Mouse (Mus musculus) cerebellum, postnatal 4 days (tissue): ENCODE measurements around the gene Glrx3.

ENCODE experiments used
- DNase-seq, 2 experiments: peaks; one replicate each; pipeline ENCODE4 v3.0.0; 2022; ENCODE audit warnings: low spot score in 2 of 2, mixed read lengths in 1 of 2

The Glrx3 gene

DNA sequence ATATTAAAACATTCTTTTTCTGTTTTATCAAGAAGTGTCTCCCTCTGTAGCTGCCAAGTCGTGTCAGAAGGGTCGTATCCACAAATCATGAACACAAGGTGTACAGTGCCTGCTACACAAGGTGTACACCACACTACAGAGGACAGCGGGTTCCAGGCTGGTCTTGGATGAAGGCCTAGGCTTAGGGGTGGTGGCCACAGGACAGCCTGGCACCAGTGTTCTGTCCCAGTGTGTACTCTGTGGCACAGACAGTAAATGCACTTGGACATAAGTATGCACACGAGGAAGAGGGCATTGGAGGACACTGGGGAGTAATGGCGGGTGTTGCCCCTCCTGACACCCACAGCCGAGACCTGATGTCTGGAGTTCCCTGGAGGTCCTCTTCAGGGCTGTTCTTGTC is 34.7 kb downstream of the Glrx3 start:
- no peak for DNase-seq

- DNase-seq: peak; percentile 99
Observed at GRCm38 (mm10) chr7:137477950-137478620, 40.7 kb downstream of the Glrx3 start.

- no peak for DNase-seq
Observed at GRCm38 (mm10) chr7:137478621-137478982, 41.2 kb downstream of the Glrx3 start.

GRCm38 (mm10) chr7:137480839-137481238 is 43.4 kb downstream of the Glrx3 start:
- DNase-seq: no peak

GRCm38 (mm10) chr7:137483987-137484386 is 46.6 kb downstream of the Glrx3 start:
- DNase-seq: no peak

- DNase-seq: peak in 1 of 2 experiments; percentile 39
Observed at GRCm38 (mm10) chr7:137488391-137488790, 51.0 kb downstream of the Glrx3 start.

GRCm38 (mm10) chr7:137490711-137491110 is 53.3 kb downstream of the Glrx3 start:
- DNase-seq: no peak

GRCm38 (mm10) chr7:137492307-137492973 is 55.0 kb downstream of the Glrx3 start:
- DNase-seq: no peak

- DNase-seq: no peak
Observed at GRCm38 (mm10) chr7:137498736-137499135, 61.3 kb downstream of the Glrx3 start.

- DNase-seq: no peak
Observed at GRCm38 (mm10) chr7:137517588-137517987, 80.2 kb downstream of the Glrx3 start.

GRCm38 (mm10) chr7:137518028-137518576 is 80.7 kb downstream of the Glrx3 start:
- no peak for DNase-seq
